Mouse (Mus musculus): ENCODE data around the gene Hunk. TPM values are rescaled to one million over a fixed set of nuclear protein-coding genes. Genes with fewer than 3 reads are reported as not detected.

Gene Hunk
- polyA plus RNA-seq, 1 experiment = 0.37 TPM

GRCm38 (mm10) chr16:90523894-90524293 is 138.1 kb downstream of the Hunk start:
- TF ChIP-seq E2F4 (IDR thresholded peaks at IDR 0.05; ENCODE audit: insufficient read depth) = no peak
- TF ChIP-seq TCF12 (IDR thresholded peaks at IDR 0.05; ENCODE audit: insufficient read depth, poor library complexity, severe bottlenecking) = no peak
- TF ChIP-seq TCF3 (IDR thresholded peaks at IDR 0.05; ENCODE audit: insufficient read length, low read depth) = no peak
- TF ChIP-seq REST (IDR thresholded peaks at IDR 0.05; ENCODE audit: insufficient read depth, insufficient read length) = no peak
- H3K4me2 ChIP-seq (ENCODE audit: low read depth) = no peak overlapping the region
- H3ac ChIP-seq (ENCODE audit: control insufficient read depth, insufficient read length) = no peak overlapping the region
- H3K4me3 ChIP-seq = no peak overlapping the region
- no peaks in the 10 kb centered on the region for H3K36me3 ChIP-seq (ENCODE audit: control insufficient read depth, insufficient read depth)
- peaks cover 16% of the 10 kb centered on the region for H3K27me3 ChIP-seq (ENCODE audit: control insufficient read depth, insufficient read depth, insufficient read length)
- no peaks in the 10 kb centered on the region for H3K79me2 ChIP-seq (ENCODE audit: control insufficient read depth, insufficient read depth)

GRCm38 (mm10) chr16:90524393-90524792 is 138.6 kb downstream of the Hunk start:
- Histone ChIP-seq H3K79me2 (ENCODE audit: control insufficient read depth, insufficient read depth) (no peaks in the 10 kb centered on the region), H3K4me3 (no peak overlapping the region), H3K27me3 (ENCODE audit: control insufficient read depth, insufficient read depth, insufficient read length) (peaks cover 16% of the 10 kb centered on the region), H3ac (ENCODE audit: control insufficient read depth, insufficient read length) (no peak overlapping the region), H3K4me2 (ENCODE audit: low read depth) (no peak overlapping the region), H3K36me3 (ENCODE audit: control insufficient read depth, insufficient read depth) (no peaks in the 10 kb centered on the region)
- TF ChIP-seq SRF (IDR thresholded peaks at IDR 0.05; ENCODE audit: control insufficient read depth, insufficient read length, low read depth) = no peak
- no peak for TF ChIP-seq USF1 (IDR thresholded peaks at IDR 0.05; ENCODE audit: low read depth)
- no peak for TF ChIP-seq REST (IDR thresholded peaks at IDR 0.05; ENCODE audit: insufficient read depth, insufficient read length)
- TF ChIP-seq MYOG (IDR thresholded peaks at IDR 0.05; ENCODE audit: control insufficient read depth in 1 of 3, insufficient read depth in 1 of 3, insufficient read length in 2 of 3, low read depth in 2 of 3) = no peak
- TF ChIP-seq TCF12 (IDR thresholded peaks at IDR 0.05; ENCODE audit: insufficient read depth, poor library complexity, severe bottlenecking) = no peak
- no peak for TF ChIP-seq POLR2A (IDR thresholded peaks at IDR 0.05; ENCODE audit: insufficient read length, low read depth)

- Histone ChIP-seq H3K79me2 (ENCODE audit: control insufficient read depth, insufficient read depth) (no peaks in the 10 kb centered on the region), H3K4me3 (no peak overlapping the region), H3K4me2 (ENCODE audit: low read depth) (no peak overlapping the region), H3ac (ENCODE audit: control insufficient read depth, insufficient read length) (no peak overlapping the region), H3K27me3 (ENCODE audit: control insufficient read depth, insufficient read depth, insufficient read length) (no peaks in the 10 kb centered on the region), H3K36me3 (ENCODE audit: control insufficient read depth, insufficient read depth) (no peaks in the 10 kb centered on the region)
- TF ChIP-seq POLR2AphosphoS2 (IDR thresholded peaks at IDR 0.05; ENCODE audit: insufficient read length, low read depth) (no peak), MYOG (IDR thresholded peaks at IDR 0.05; ENCODE audit: control insufficient read depth in 1 of 3, insufficient read depth in 1 of 3, insufficient read length in 2 of 3, low read depth in 2 of 3) (no peak), SRF (IDR thresholded peaks at IDR 0.05; ENCODE audit: control insufficient read depth, insufficient read length, low read depth) (no peak), MYOD1 (IDR thresholded peaks at IDR 0.05; ENCODE audit: control insufficient read depth in 1 of 3, insufficient read length in 2 of 3, low read depth in 2 of 3) (no peak), CEBPB (IDR thresholded peaks at IDR 0.05; ENCODE audit: insufficient read depth, poor library complexity, severe bottlenecking) (no peak), USF1 (IDR thresholded peaks at IDR 0.05; ENCODE audit: low read depth) (no peak), E2F4 (IDR thresholded peaks at IDR 0.05; ENCODE audit: insufficient read depth) (no peak), POLR2A (IDR thresholded peaks at IDR 0.05; ENCODE audit: insufficient read length, low read depth) (no peak), TCF12 (IDR thresholded peaks at IDR 0.05; ENCODE audit: insufficient read depth, poor library complexity, severe bottlenecking) (no peak), TCF3 (IDR thresholded peaks at IDR 0.05; ENCODE audit: insufficient read length, low read depth) (no peak), REST (IDR thresholded peaks at IDR 0.05; ENCODE audit: insufficient read depth, insufficient read length) (no peak), MAX (IDR thresholded peaks at IDR 0.05; ENCODE audit: low read depth) (no peak)
These were observed 147.4 kb downstream of the Hunk start for GRCm38 (mm10) chr16:90533119-90533673.

GRCm38 (mm10) chr16:90534591-90534990 is 148.8 kb downstream of the Hunk start:
- Histone ChIP-seq H3K4me2 (ENCODE audit: low read depth) (no peak overlapping the region), H3K79me2 (ENCODE audit: control insufficient read depth, insufficient read depth) (no peaks in the 10 kb centered on the region), H3K36me3 (ENCODE audit: control insufficient read depth, insufficient read depth) (no peaks in the 10 kb centered on the region), H3K27me3 (ENCODE audit: control insufficient read depth, insufficient read depth, insufficient read length) (no peaks in the 10 kb centered on the region), H3K4me3 (no peak overlapping the region), H3ac (ENCODE audit: control insufficient read depth, insufficient read length) (no peak overlapping the region)
- no peak for TF ChIP-seq MYOD1 (IDR thresholded peaks at IDR 0.05; ENCODE audit: control insufficient read depth in 1 of 3, insufficient read length in 2 of 3, low read depth in 2 of 3)
- no peak for TF ChIP-seq TCF12 (IDR thresholded peaks at IDR 0.05; ENCODE audit: insufficient read depth, poor library complexity, severe bottlenecking)

- H3K79me2 ChIP-seq (ENCODE audit: control insufficient read depth, insufficient read depth) = no peaks in the 10 kb centered on the region
- no peaks in the 10 kb centered on the region for H3K27me3 ChIP-seq (ENCODE audit: control insufficient read depth, insufficient read depth, insufficient read length)
- no peak overlapping the region for H3K4me3 ChIP-seq
- TF ChIP-seq MYOD1 (IDR thresholded peaks at IDR 0.05; ENCODE audit: control insufficient read depth in 1 of 3, insufficient read length in 2 of 3, low read depth in 2 of 3) = no peak
- no peak for TF ChIP-seq POLR2A (IDR thresholded peaks at IDR 0.05; ENCODE audit: insufficient read length, low read depth)
- TF ChIP-seq POLR2AphosphoS2 (IDR thresholded peaks at IDR 0.05; ENCODE audit: insufficient read length, low read depth) = no peak
- no peak for TF ChIP-seq E2F4 (IDR thresholded peaks at IDR 0.05; ENCODE audit: insufficient read depth)
- no peak for TF ChIP-seq REST (IDR thresholded peaks at IDR 0.05; ENCODE audit: insufficient read depth, insufficient read length)
- no peak for TF ChIP-seq TCF12 (IDR thresholded peaks at IDR 0.05; ENCODE audit: insufficient read depth, poor library complexity, severe bottlenecking)
- TF ChIP-seq CEBPB (IDR thresholded peaks at IDR 0.05; ENCODE audit: insufficient read depth, poor library complexity, severe bottlenecking) = no peak
- no peak for TF ChIP-seq USF1 (IDR thresholded peaks at IDR 0.05; ENCODE audit: low read depth)
- TF ChIP-seq SRF (IDR thresholded peaks at IDR 0.05; ENCODE audit: control insufficient read depth, insufficient read length, low read depth) = no peak
- no peak for TF ChIP-seq MAX (IDR thresholded peaks at IDR 0.05; ENCODE audit: low read depth)
- TF ChIP-seq TCF3 (IDR thresholded peaks at IDR 0.05; ENCODE audit: insufficient read length, low read depth) = no peak
- no peak for TF ChIP-seq MYOG (IDR thresholded peaks at IDR 0.05; ENCODE audit: control insufficient read depth in 1 of 3, insufficient read depth in 1 of 3, insufficient read length in 2 of 3, low read depth in 2 of 3)
- no peaks in the 10 kb centered on the region for H3K36me3 ChIP-seq (ENCODE audit: control insufficient read depth, insufficient read depth)
- H3ac ChIP-seq (ENCODE audit: control insufficient read depth, insufficient read length) = no peak overlapping the region
- no peak overlapping the region for H3K4me2 ChIP-seq (ENCODE audit: low read depth)
These were observed 153.1 kb downstream of the Hunk start for GRCm38 (mm10) chr16:90538926-90539325.
